Mouse (Mus musculus) testis, postnatal 14 days (tissue): ENCODE measurements around the gene Rasip1.

Experiments used
- DNase-seq: peaks from one replicate; pipeline ENCODE4 v3.0.0; 2021; ENCODE audit warnings: low spot score

The Rasip1 gene

GRCm38 (mm10) chr7:45627261-45627660, at the start of gene Rasip1:
TSS of gene Rasip1 (plus strand) at chr7:45627488.
- no peak for DNase-seq

- DNase-seq = no peak
Observed at GRCm38 (mm10) chr7:45585923-45586322, 41.4 kb upstream of the Rasip1 start.

GRCm38 (mm10) chr7:45587631-45588592, 39.4 kb upstream of the Rasip1 start:
- no peak for DNase-seq

GRCm38 (mm10) chr7:45589173-45589572, 38.1 kb upstream of the Rasip1 start:
- DNase-seq = peak; percentile 88

- no peak for DNase-seq
Observed at GRCm38 (mm10) chr7:45589898-45590297, 37.4 kb upstream of the Rasip1 start.

GRCm38 (mm10) chr7:45590874-45591273, 36.4 kb upstream of the Rasip1 start:
- no peak for DNase-seq

GRCm38 (mm10) chr7:45591880-45592279, 35.4 kb upstream of the Rasip1 start:
- DNase-seq = no peak

GRCm38 (mm10) chr7:45593118-45593815, 34.0 kb upstream of the Rasip1 start:
- peak; percentile 54 for DNase-seq

GRCm38 (mm10) chr7:45595176-45595575, 32.1 kb upstream of the Rasip1 start:
- DNase-seq = no peak

GRCm38 (mm10) chr7:45596107-45596506, 31.2 kb upstream of the Rasip1 start:
- DNase-seq = no peak

- no peak for DNase-seq
Observed at GRCm38 (mm10) chr7:45597013-45597412, 30.3 kb upstream of the Rasip1 start.

- DNase-seq = no peak
Observed at GRCm38 (mm10) chr7:45597527-45597926, 29.8 kb upstream of the Rasip1 start.

- peak; percentile 88 for DNase-seq
Observed at GRCm38 (mm10) chr7:45598960-45599879, 28.1 kb upstream of the Rasip1 start.

- DNase-seq = no peak
Observed at GRCm38 (mm10) chr7:45605704-45606289, 21.5 kb upstream of the Rasip1 start.

- peak; percentile 80 for DNase-seq
Observed at GRCm38 (mm10) chr7:45609511-45609910, 17.8 kb upstream of the Rasip1 start.

- no peak for DNase-seq
Observed at GRCm38 (mm10) chr7:45616277-45616676, 11.0 kb upstream of the Rasip1 start.

GRCm38 (mm10) chr7:45617042-45617695, 10.1 kb upstream of the Rasip1 start, which contains the start of gene Fut1:
TSS of gene Fut1 (plus strand) at chr7:45617289.
- no peak for DNase-seq

GRCm38 (mm10) chr7:45618316-45618715, 9.0 kb upstream of the Rasip1 start:
- DNase-seq = no peak

GRCm38 (mm10) chr7:45619592-45619991, 7.7 kb upstream of the Rasip1 start:
- no peak for DNase-seq

- peak; percentile 74 for DNase-seq
Observed at GRCm38 (mm10) chr7:45621443-45621842, 5.8 kb upstream of the Rasip1 start, which contains the start of gene Izumo1. TSS of gene Izumo1 (plus strand) at chr7:45621811.

- no peak for DNase-seq
Observed at GRCm38 (mm10) chr7:45623507-45623906, 3.8 kb upstream of the Rasip1 start.
